Mouse (Mus musculus) neutrophil, adult 5-6 weeks (primary cell): ENCODE measurements at regions not wholly inside any gene's neighbourhood (a gene's known extent, or its start where the extent isn't known, plus 50 kb on each side); places are given as distances from the start of the nearest gene placed in this dataset.
A peak's percentile ranks its signal among the peaks of the same experiment; 100 is the strongest.

Experiments used
- ATAC-seq: fragments of 151-379, 151-347 bp; 2 replicates; pipeline ENCODE4 v1.8.0; 2017; ENCODE audit warnings: mild to moderate bottlenecking, moderate TSS enrichment; ENCODE audit not compliant: insufficient number of reproducible peaks, poor library complexity, low FRiP score, severe bottlenecking; ENCODE audit errors: extremely low read depth

GRCm38 (mm10) chr8:25463532-25463931 is 639.4 kb upstream of the Adam5 start:
- ATAC-seq, result no peak

- ATAC-seq, result no peak
Measured at GRCm38 (mm10) chr8:25462492-25462891, 638.3 kb upstream of the Adam5 start.

- ATAC-seq, result no peak
Measured at GRCm38 (mm10) chr8:25455644-25456043, 631.5 kb upstream of the Adam5 start.

GRCm38 (mm10) chr8:25454972-25455371 is 630.8 kb upstream of the Adam5 start:
- no peak for ATAC-seq

- no peak for ATAC-seq
Measured at GRCm38 (mm10) chr8:25453826-25454225, 629.7 kb upstream of the Adam5 start.

- ATAC-seq, result no peak
Measured at GRCm38 (mm10) chr8:25450544-25450943, 626.4 kb upstream of the Adam5 start.

- no peak for ATAC-seq
Measured at GRCm38 (mm10) chr8:25449590-25449989, 625.4 kb upstream of the Adam5 start.

GRCm38 (mm10) chr8:25447900-25448299 is 623.7 kb upstream of the Adam5 start:
- peak; percentile 66; the same call in 1 of the 2 replicates for ATAC-seq

- ATAC-seq, result no peak
Measured at GRCm38 (mm10) chr8:25445968-25446367, 621.8 kb upstream of the Adam5 start.

GRCm38 (mm10) chr8:25445054-25445453 is 620.9 kb upstream of the Adam5 start:
- no peak for ATAC-seq

- ATAC-seq, result no peak
Measured at GRCm38 (mm10) chr8:25443552-25443951, 619.4 kb upstream of the Adam5 start.

- no peak for ATAC-seq
Measured at GRCm38 (mm10) chr8:25441057-25441441, 616.9 kb upstream of the Adam5 start.

- ATAC-seq, result no peak
Measured at GRCm38 (mm10) chr8:25440391-25441056, 616.4 kb upstream of the Adam5 start.

- peak; percentile 18; the same call in 1 of the 2 replicates for ATAC-seq
Measured at GRCm38 (mm10) chr8:25439971-25440370, 615.8 kb upstream of the Adam5 start.

GRCm38 (mm10) chr8:25438021-25438620 is 614.0 kb upstream of the Adam5 start:
- ATAC-seq, result no peak

- no peak for ATAC-seq
Measured at GRCm38 (mm10) chr8:25437178-25437577, 613.0 kb upstream of the Adam5 start.

GRCm38 (mm10) chr8:25430552-25430951 is 606.4 kb upstream of the Adam5 start:
- ATAC-seq, result no peak

- no peak for ATAC-seq
Measured at GRCm38 (mm10) chr8:25429846-25430482, 605.8 kb upstream of the Adam5 start.

GRCm38 (mm10) chr8:25428761-25429160 is 604.6 kb upstream of the Adam5 start:
- ATAC-seq, result no peak

- ATAC-seq, result no peak
Measured at GRCm38 (mm10) chr8:25426207-25426606, 602.0 kb upstream of the Adam5 start.
